Mouse (Mus musculus) gastrocnemius, adult 2 months (tissue): ENCODE results near the gene Rhof. TPM values are rescaled to one million over a fixed set of nuclear protein-coding genes. Genes with fewer than 3 reads are reported as not detected.

ENCODE experiments used
- DNase-seq: peaks from one replicate; pipeline ENCODE4 v3.0.0; 2022
- H3K27ac ChIP-seq: fragments of 200-600 bp; 2 replicates; pipeline ENCODE4 v1.8.1; 2022; ENCODE audit warnings: mild to moderate bottlenecking
- H3K4me3 ChIP-seq: fragments of 200-600 bp; 2 replicates; pipeline ENCODE4 v1.8.1; 2022; ENCODE audit warnings: mild to moderate bottlenecking, moderate library complexity
- CTCF ChIP-seq: fragments of 200-600 bp; IDR thresholded peaks from 2 replicates; pipeline ENCODE4 v1.8.1; 2022; ENCODE audit warnings: antibody characterized with exemption, mild to moderate bottlenecking, moderate library complexity
- intact Hi-C: fragments of 180-260 bp; cut with DNase I; formaldehyde crosslinking; loops from one replicate; pipeline ENCODE4 v1.15.1; 2025
- total RNA-seq, 2 experiments: library from RNA; stranded (reverse); gene quantifications; 2 replicates each; pipeline ENCODE4 v1.2.3; 2021

The Rhof gene
- total RNA-seq, 2 experiments from 2014 or later = 0.28 to 0.36 TPM

DNA sequence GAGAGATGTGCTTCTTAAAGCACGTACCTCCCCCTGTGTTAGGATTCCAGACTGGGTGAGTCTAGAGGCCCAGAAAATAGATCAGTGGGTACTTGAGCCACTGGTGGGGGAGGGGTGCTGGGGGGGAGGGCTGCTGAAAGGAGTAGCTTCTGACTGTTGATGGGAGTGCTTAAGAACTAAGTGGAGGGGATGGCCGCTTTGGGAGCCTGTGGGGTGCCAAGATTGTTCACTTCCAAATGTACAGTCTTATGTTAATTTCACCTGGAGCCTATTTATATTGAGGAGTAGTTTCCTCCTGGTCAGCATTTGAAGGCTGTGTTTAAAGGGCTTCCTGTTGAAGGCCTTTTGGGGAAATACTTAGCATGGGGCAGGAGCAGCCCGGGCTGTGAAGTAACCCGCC is 25.5 kb upstream of the Rhof start:
- H3K4me3 ChIP-seq = no peak overlapping the region
- TF ChIP-seq CTCF = no peak
- DNase-seq = no peak
- H3K27ac ChIP-seq = no peak overlapping the region
- intact Hi-C loops = no loop called here

DNA sequence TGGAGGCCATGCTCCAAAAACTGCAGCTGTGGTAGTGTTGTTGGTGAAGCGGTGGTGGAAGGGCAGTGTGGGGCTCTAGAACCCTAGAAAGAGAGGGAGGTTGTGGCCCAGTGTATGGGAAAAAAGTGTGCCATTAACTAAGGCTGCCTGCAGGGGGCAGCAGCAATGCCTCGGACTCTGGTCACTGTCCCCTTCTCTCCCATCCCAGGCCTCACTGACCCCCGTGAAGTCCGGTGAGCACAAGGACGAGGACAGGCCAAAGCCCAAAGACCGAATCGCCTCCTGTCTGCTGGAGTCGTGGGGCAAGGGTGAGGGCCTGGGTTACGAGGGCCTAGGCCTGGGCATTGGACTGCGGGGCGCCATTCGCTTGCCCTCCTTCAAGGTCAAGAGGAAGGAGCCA is 24.3 kb upstream of the Rhof start:
- Histone ChIP-seq H3K4me3 (no peak overlapping the region), H3K27ac (no peak overlapping the region)
- intact Hi-C loops = no loop called here
- peak; percentile 57 for TF ChIP-seq CTCF
- DNase-seq = no peak

DNA sequence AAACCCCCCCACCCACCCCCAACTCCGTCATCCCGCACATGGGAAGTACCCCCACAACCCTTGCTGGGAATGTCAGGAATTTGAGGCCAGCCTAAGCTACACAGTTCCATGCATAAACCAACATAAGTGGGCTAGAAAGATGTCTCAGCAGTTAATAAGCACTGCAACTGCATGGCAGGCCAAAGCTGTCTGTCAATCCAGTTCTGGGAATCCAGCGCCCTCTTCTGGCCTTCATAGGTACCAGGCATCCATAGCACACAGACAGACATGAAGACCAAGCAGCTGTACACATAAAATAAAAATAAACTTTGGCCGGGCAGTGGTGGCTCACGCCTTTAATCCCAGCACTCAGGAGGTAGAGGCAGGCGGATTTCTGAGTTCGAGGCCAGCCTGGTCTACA is 22.9 kb upstream of the Rhof start:
- peak overlapping the region; percentile 25; the same call in 1 of the 2 replicates for H3K27ac ChIP-seq
- DNase-seq = peak; percentile 79
- no peak overlapping the region for H3K4me3 ChIP-seq
- intact Hi-C loops = no loop called here
- TF ChIP-seq CTCF = peak; percentile 82

DNA sequence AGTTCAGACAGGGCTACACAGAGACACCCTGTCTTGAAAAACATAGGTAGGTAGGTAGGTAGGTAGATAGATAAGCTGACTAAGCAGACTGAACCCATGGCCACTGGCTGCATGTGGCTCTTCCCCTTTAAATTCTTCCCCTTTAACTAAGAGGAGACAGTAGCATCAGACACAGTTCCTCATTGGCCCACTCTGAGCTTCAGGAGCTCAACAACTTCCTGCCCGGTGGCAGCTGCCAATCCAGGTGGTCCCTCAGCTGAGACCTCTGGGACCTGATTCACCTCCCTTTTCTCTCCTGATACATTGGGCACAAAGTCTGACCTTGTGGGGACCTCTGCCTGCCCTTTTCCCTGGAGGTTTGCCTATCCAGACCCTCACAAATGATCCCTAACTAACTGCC is 20.4 kb upstream of the Rhof start:
- Histone ChIP-seq H3K27ac (no peak overlapping the region), H3K4me3 (no peak overlapping the region)
- DNase-seq = no peak
- intact Hi-C loops = no loop called here
- TF ChIP-seq CTCF = no peak

DNA sequence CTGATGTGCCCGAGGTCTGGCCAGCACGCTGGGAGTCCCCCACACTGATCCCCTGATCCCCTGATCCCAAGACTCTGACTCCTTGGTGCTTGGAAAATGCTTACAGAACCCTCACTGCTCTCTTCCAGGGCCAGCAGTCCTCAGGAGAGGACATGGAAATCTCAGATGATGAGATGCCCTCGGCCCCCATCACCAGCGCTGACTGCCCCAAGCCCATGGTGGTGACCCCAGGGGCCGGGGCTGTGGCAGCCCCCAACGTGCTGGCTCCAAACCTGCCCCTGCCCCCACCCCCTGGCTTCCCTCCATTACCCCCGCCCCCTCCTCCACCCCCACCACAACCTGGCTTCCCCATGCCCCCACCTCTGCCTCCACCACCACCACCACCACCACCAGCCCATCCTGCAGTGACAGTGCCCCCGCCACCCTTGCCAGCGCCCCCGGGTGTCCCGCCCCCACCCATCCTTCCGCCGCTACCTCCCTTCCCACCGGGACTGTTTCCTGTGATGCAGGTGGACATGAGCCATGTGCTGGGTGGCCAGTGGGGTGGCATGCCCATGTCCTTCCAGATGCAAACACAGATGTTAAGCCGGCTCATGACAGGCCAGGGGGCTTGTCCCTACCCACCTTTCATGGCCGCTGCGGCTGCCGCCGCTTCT is 19.3 kb upstream of the Rhof start:
- TF ChIP-seq CTCF = no peak
- no peak for DNase-seq
- Histone ChIP-seq H3K4me3 (no peak overlapping the region), H3K27ac (no peak overlapping the region)
- intact Hi-C loops = no loop called here

DNA sequence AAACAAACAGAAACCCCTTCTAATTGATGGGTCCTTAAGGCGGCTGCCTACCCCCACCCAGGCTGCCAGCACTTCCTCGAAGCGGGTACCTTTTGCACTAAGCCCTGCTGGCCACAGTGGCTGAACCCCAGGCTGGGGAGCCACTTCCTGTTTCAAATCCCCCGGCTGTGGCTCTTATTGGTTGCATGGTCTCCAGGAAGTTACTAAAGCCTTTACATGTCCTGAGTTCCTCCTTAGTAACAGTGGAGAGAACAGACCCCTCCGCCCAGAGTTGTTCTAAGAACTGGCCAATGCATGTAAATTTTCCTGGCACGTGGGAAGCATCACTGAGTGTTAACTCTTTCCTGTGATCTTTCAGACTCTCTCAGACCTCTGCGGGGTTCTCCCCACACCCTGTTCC is 18.6 kb upstream of the Rhof start:
- H3K4me3 ChIP-seq = peak overlapping the region; percentile 67
- intact Hi-C loops = no loop called here

DNA sequence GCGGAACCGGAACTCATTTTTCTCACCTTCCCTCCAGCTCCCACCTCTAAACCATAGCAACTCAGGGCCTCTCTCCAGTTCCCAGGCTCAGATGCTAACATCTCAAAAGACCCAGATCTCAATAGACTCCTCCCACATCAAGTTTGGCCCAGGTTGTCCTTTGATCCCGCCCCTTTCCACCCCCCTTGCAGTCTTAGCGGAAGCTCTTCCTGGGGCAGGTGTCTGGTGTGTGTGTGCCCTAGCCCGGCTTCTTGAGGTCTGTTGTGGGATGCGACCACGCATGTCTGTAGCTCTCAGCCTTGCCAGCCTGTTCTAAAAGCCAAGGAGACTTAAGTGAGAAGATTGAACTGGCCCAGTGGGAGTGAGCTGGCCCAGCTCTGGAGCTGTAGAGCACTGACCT is 18.1 kb upstream of the Rhof start:
- intact Hi-C loops = no loop called here
- Histone ChIP-seq H3K4me3 (peak overlapping the region; percentile 67), H3K27ac (peak overlapping the region; percentile 48)
- TF ChIP-seq CTCF = no peak
- no peak for DNase-seq

More for the DNA sequence above, 18.6 kb upstream of the Rhof start:
- DNase-seq = peak; percentile 30
- H3K27ac ChIP-seq = peak overlapping the region; percentile 48
- TF ChIP-seq CTCF = no peak

DNA sequence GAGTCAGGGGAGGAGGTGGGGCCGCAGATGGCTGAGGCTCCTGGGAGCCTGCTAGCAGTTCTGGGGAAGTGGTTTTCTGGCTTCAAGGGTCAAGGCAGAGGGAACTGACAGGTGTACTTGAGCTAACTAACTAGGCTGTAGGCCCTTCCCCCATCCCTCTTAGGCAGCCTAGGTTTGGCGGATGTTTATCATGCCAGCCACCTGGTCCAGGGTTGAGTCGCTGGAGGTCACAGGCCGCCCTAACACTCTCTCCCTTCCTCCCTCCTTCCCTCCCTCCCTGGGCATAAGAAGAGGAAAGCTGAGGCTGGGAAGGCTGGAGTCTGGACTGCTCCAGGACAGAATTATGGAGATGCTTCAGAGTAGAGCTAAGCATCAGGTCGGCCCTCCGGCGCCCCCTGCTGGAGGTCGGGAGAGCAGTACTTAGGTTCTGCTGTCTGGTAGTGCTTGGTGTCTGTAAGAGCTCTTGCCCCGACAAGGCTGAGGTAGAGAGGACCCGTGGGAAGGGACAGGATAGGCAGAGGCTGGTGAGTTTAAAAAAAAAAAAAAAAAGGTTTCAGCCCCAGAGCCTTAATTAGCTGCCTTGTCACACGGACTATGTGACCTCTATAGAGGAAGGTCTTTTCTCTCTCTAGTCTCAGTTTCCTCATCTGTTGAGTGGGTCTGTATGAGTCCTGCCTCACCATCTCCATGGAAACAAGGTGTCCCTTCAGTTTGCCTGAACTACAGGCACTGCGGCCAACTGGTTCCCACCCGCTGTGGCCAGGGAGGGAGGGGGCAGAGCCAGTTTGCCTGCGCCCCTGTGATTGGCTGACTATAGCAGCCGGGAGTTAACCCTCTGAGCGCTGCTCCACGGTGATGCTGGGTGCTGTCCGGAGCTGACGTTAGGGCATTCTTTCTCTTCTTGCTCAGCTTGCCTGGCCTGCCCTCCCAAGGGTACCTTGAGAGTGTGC is 17.2 kb upstream of the Rhof start:
- DNase-seq = peak; percentile 94
- TF ChIP-seq CTCF = peak; percentile 95

DNA sequence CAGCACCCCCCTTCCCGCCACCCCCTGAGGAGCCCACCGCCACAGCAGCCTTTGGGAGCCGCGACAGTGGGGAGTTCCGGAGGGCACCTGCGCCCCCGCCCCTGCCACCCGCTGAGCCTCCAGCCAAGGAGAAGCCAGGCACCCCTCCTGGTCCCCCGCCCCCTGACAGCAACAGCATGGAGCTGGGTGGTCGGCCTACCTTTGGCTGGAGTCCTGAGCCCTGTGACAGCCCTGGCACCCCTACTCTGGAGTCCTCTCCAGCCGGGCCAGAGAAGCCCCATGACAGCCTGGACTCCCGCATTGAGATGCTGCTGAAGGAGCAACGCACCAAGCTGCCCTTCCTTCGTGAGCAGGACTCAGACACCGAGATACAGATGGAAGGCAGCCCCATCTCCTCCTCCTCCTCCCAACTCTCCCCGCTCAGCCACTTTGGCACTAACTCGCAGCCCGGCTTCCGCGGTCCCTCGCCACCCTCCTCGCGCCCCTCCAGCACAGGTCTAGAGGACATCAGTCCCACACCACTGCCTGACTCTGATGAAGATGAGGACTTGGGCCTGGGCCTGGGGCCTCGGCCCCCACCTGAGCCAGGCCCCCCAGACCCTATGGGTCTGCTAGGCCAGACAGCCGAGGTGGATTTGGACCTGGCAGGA is 15.7 kb upstream of the Rhof start:
- peak; percentile 27 for DNase-seq
- Histone ChIP-seq H3K4me3 (no peak overlapping the region), H3K27ac (no peak overlapping the region)
- intact Hi-C loops = loop anchor here (2.0 kb wide), 1 partner anchor 31 kb away; no protein-coding TSS in a partner anchor
- no peak for TF ChIP-seq CTCF

More for the DNA sequence above, 17.2 kb upstream of the Rhof start:
- Histone ChIP-seq H3K27ac (peak overlapping the region; percentile 60), H3K4me3 (peak overlapping the region; percentile 67)
- intact Hi-C loops = loop anchor here (1.0 to 2.0 kb wide), 2 partner anchors 16 to 33 kb away; no protein-coding TSS in a partner anchor

DNA sequence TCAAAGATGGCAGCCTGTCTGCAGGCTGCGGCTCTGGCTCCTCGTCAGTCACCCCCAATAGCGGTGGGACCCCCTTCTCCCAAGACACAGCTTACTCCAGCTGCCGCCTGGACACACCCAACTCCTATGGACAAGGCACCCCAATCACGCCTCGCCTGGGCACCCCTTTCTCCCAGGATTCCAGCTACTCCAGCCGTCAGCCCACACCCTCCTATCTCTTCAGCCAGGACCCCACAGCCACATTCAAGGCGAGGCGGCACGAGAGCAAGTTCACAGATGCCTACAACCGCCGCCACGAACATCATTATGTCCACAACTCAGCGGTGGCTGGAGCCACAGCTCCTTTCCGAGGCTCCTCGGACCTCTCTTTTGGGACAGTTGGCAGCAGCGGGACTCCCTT is 15.1 kb upstream of the Rhof start:
- TF ChIP-seq CTCF = no peak
- H3K27ac ChIP-seq = no peak overlapping the region
- DNase-seq = no peak
- no peak overlapping the region for H3K4me3 ChIP-seq
- intact Hi-C loops = no loop called here

DNA sequence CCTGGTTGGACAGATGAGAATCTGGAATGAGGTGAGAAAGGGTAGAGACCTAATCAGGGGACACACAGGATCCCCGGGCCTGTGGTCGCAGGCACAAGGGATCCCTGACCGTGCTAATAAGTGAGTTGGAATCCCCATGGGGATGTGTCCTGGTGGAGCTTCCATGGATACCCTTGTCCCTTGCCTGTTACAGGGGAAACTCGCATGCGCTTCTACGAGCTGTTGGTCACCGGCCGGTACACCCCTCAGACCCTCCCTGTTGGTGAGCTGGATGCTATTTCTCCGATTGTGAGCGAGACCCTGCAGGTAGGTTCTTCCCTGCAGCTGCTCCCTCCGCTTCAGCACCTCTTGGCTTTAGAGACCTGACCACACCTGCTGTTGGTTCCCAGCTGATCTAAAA is 13.9 kb upstream of the Rhof start:
- no peak for DNase-seq
- Histone ChIP-seq H3K4me3 (no peak overlapping the region), H3K27ac (no peak overlapping the region)
- intact Hi-C loops = no loop called here
- TF ChIP-seq CTCF = no peak

DNA sequence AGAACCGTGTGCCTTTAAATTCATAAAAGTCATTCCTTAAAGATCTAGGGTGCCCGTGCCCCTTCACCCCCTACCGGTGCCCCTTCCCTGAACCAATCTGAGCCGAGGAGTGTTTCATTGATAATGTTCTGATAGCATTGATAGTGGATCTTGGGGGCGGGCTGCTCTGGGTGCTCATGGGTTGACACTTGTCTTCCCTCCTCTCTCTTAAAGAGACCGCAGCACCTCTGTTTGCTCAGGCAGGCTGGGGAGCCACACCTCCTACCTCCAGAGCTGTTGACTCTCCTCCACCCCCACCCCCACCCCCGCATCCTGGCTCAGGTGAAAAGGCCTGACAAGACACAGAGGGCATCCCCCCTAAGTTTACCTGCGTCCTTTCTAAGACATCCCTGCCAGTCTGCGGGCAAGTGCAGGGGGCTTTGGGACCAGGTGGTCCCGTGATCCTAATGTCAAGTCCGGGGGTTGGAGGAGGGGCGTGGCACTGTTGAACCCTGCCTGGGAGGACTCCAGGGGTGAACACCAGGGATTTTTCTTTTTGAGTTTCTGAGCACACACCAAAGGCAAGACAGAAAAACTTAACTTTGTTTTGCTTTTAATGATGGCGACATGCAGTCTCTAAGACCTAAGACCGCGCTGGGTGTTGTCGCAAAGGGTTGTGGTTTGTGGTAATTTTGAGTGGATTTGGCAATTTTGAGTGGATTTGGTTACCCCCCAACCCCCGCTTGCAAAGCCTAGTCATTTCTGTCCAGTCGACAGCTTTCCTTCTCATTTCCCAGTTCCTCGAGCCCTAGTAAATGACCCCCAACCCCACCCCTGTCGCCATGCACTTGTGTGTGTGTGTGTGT is 12.5 kb upstream of the Rhof start:
- peak overlapping the region; percentile 88 for H3K4me3 ChIP-seq
- no peak for DNase-seq
- intact Hi-C loops = no loop called here
- H3K27ac ChIP-seq = peak overlapping the region; percentile 98
- TF ChIP-seq CTCF = no peak
